Mouse (Mus musculus): ENCODE data around the gene Rccd1. TPM values are rescaled to one million over a fixed set of nuclear protein-coding genes. Genes with fewer than 3 reads are reported as not detected.
A peak's percentile ranks its signal among the peaks of the same experiment; 100 is the strongest.

Gene Rccd1
- polyA plus RNA-seq, 1 experiment, result 22.2 TPM

GRCm38 (mm10) chr7:80367232-80367631 is 43.0 kb upstream of the Rccd1 start:
- no peak for TF ChIP-seq CTCF (IDR thresholded peaks at IDR 0.05; ENCODE audit: borderline replicate concordance, extremely low read depth, insufficient read depth, insufficient read length)
- no peak for TF ChIP-seq POLR2A (IDR thresholded peaks at IDR 0.05; ENCODE audit: borderline replicate concordance, extremely low read depth, insufficient read depth, insufficient read length, poor library complexity, severe bottlenecking)
- DNase-seq (ENCODE audit: low read depth), result no peak

- no peak for DNase-seq (ENCODE audit: low read depth)
- TF ChIP-seq POLR2A (IDR thresholded peaks at IDR 0.05; ENCODE audit: borderline replicate concordance, extremely low read depth, insufficient read depth, insufficient read length, poor library complexity, severe bottlenecking) (no peak), CTCF (IDR thresholded peaks at IDR 0.05; ENCODE audit: borderline replicate concordance, extremely low read depth, insufficient read depth, insufficient read length) (no peak)
Measured at GRCm38 (mm10) chr7:80365759-80366158, 41.5 kb upstream of the Rccd1 start.

- TF ChIP-seq CTCF (IDR thresholded peaks at IDR 0.05; ENCODE audit: borderline replicate concordance, extremely low read depth, insufficient read depth, insufficient read length) (no peak), POLR2A (IDR thresholded peaks at IDR 0.05; ENCODE audit: borderline replicate concordance, extremely low read depth, insufficient read depth, insufficient read length, poor library complexity, severe bottlenecking) (no peak)
- no peak for DNase-seq (ENCODE audit: low read depth)
Measured at GRCm38 (mm10) chr7:80360435-80360834, 36.2 kb upstream of the Rccd1 start.

- TF ChIP-seq POLR2A (IDR thresholded peaks at IDR 0.05; ENCODE audit: borderline replicate concordance, extremely low read depth, insufficient read depth, insufficient read length, poor library complexity, severe bottlenecking), result no peak
- no peak for TF ChIP-seq CTCF (IDR thresholded peaks at IDR 0.05; ENCODE audit: borderline replicate concordance, extremely low read depth, insufficient read depth, insufficient read length)
- no peak for DNase-seq (ENCODE audit: low read depth)
Measured at GRCm38 (mm10) chr7:80358039-80358438, 33.8 kb upstream of the Rccd1 start.

GRCm38 (mm10) chr7:80357156-80357555 is 32.9 kb upstream of the Rccd1 start:
- DNase-seq (ENCODE audit: low read depth), result peak; percentile 62
- TF ChIP-seq CTCF (IDR thresholded peaks at IDR 0.05; ENCODE audit: borderline replicate concordance, extremely low read depth, insufficient read depth, insufficient read length), result no peak
- no peak for TF ChIP-seq POLR2A (IDR thresholded peaks at IDR 0.05; ENCODE audit: borderline replicate concordance, extremely low read depth, insufficient read depth, insufficient read length, poor library complexity, severe bottlenecking)

GRCm38 (mm10) chr7:80356351-80356750 is 32.1 kb upstream of the Rccd1 start:
- DNase-seq (ENCODE audit: low read depth), result no peak
- no peak for TF ChIP-seq POLR2A (IDR thresholded peaks at IDR 0.05; ENCODE audit: borderline replicate concordance, extremely low read depth, insufficient read depth, insufficient read length, poor library complexity, severe bottlenecking)
- no peak for TF ChIP-seq CTCF (IDR thresholded peaks at IDR 0.05; ENCODE audit: borderline replicate concordance, extremely low read depth, insufficient read depth, insufficient read length)

- no peak for DNase-seq (ENCODE audit: low read depth)
- TF ChIP-seq CTCF (IDR thresholded peaks at IDR 0.05; ENCODE audit: borderline replicate concordance, extremely low read depth, insufficient read depth, insufficient read length) (no peak), POLR2A (IDR thresholded peaks at IDR 0.05; ENCODE audit: borderline replicate concordance, extremely low read depth, insufficient read depth, insufficient read length, poor library complexity, severe bottlenecking) (no peak)
Measured at GRCm38 (mm10) chr7:80352920-80353319, 28.7 kb upstream of the Rccd1 start.

GRCm38 (mm10) chr7:80350808-80351207 is 26.6 kb upstream of the Rccd1 start:
- no peak for DNase-seq (ENCODE audit: low read depth)
- TF ChIP-seq POLR2A (IDR thresholded peaks at IDR 0.05; ENCODE audit: borderline replicate concordance, extremely low read depth, insufficient read depth, insufficient read length, poor library complexity, severe bottlenecking) (no peak), CTCF (IDR thresholded peaks at IDR 0.05; ENCODE audit: borderline replicate concordance, extremely low read depth, insufficient read depth, insufficient read length) (no peak)

GRCm38 (mm10) chr7:80347670-80348586 is 23.7 kb upstream of the Rccd1 start:
- TF ChIP-seq POLR2A (IDR thresholded peaks at IDR 0.05; ENCODE audit: borderline replicate concordance, extremely low read depth, insufficient read depth, insufficient read length, poor library complexity, severe bottlenecking) (no peak), CTCF (IDR thresholded peaks at IDR 0.05; ENCODE audit: borderline replicate concordance, extremely low read depth, insufficient read depth, insufficient read length) (no peak)
- DNase-seq (ENCODE audit: low read depth), result no peak

- no peak for TF ChIP-seq CTCF (IDR thresholded peaks at IDR 0.05; ENCODE audit: borderline replicate concordance, extremely low read depth, insufficient read depth, insufficient read length)
- no peak for TF ChIP-seq POLR2A (IDR thresholded peaks at IDR 0.05; ENCODE audit: borderline replicate concordance, extremely low read depth, insufficient read depth, insufficient read length, poor library complexity, severe bottlenecking)
- DNase-seq (ENCODE audit: low read depth), result no peak
Measured at GRCm38 (mm10) chr7:80346830-80347229, 22.6 kb upstream of the Rccd1 start.

GRCm38 (mm10) chr7:80346173-80346572 is 21.9 kb upstream of the Rccd1 start:
- no peak for DNase-seq (ENCODE audit: low read depth)
- TF ChIP-seq CTCF (IDR thresholded peaks at IDR 0.05; ENCODE audit: borderline replicate concordance, extremely low read depth, insufficient read depth, insufficient read length) (no peak), POLR2A (IDR thresholded peaks at IDR 0.05; ENCODE audit: borderline replicate concordance, extremely low read depth, insufficient read depth, insufficient read length, poor library complexity, severe bottlenecking) (no peak)
